Mouse (Mus musculus): Measurements from ENCODE around the gene Prnd.

Gene Prnd

GRCm38 (mm10) chr2:131976663-131977062 lies 26.0 kb downstream of the Prnd start:
- no peak for DNase-seq (ENCODE audit: inconsistent age in 2 of 2, low spot score in 1 of 2)

DNA sequence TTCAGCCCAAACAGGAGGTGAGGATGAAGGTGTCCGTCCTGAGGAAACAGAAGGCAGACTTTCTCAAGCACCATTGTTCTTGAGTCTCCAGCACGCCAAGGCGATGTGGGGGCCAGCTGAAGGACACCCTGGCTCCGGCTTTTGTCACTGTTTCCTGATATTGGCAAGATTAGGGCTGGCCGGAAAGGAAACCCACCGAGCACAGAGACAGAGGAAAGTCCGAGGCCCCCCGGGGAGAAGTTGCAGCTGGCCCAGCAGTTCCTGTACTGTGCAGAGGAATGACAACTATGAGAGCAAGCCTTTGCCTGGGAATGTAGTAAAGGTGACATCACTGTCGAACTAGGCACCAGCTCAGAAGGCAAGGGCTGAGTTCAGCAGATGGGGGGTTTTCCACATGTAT lies 30.2 kb downstream of the Prnd start:
- peak in 1 of 2 experiments; percentile 33 for DNase-seq (ENCODE audit: inconsistent age in 2 of 2, low spot score in 1 of 2)

- DNase-seq (ENCODE audit: inconsistent age in 2 of 2, low spot score in 1 of 2), result peak; percentile 64 to 81
These were observed 32.0 kb downstream of the Prnd start for GRCm38 (mm10) chr2:131982546-131983196.

GRCm38 (mm10) chr2:131987950-131988349 lies 37.3 kb downstream of the Prnd start:
- DNase-seq (ENCODE audit: inconsistent age in 2 of 2, low spot score in 1 of 2), result no peak

DNA sequence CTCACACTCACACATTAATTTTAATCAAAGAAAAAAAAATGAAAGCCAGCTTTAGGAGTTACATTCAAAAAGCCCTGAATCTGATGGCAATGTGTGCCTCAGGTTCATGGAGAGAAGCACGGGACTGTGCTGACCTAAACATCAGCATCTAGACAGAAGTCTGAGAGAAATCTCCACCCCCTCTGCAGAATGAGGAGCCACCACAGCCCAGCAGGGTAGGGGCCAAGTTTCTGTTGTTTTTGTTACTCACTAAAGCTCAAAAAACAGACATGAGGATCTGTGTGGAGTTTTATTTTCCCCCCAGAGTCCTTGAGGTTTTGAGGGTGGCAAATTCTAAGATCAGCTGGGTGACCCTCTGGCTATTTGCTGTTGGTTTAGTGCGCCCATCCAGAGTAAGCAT lies 37.9 kb downstream of the Prnd start:
- no peak for DNase-seq (ENCODE audit: inconsistent age in 2 of 2, low spot score in 1 of 2)

- DNase-seq (ENCODE audit: inconsistent age in 2 of 2, low spot score in 1 of 2), result no peak
These were observed 41.8 kb downstream of the Prnd start for GRCm38 (mm10) chr2:131992487-131992886.

- no peak for DNase-seq (ENCODE audit: inconsistent age in 2 of 2, low spot score in 1 of 2)
These were observed 42.5 kb downstream of the Prnd start for GRCm38 (mm10) chr2:131993151-131993550.

GRCm38 (mm10) chr2:131993563-131994088 lies 43.0 kb downstream of the Prnd start:
- DNase-seq (ENCODE audit: inconsistent age in 2 of 2, low spot score in 1 of 2), result no peak

DNA sequence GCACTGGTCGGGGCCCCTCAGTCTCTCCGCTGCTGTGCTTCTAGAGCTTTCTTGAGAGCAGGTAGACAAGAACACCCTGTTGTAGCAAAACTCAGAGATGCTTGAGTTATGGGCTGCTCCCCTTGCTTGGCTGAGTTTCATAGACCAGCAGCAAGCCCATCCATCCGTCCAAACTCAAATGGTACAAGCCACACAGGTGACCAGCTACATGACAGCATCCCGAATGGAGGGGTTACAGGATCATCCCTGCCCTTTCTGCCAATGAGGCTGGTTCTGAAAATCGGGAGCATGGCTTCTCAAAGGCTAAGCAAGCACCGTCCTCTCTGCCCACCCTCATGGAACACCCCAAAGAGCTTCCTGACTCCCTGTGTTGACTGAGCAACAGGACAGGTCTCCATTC lies 44.3 kb downstream of the Prnd start:
- no peak for DNase-seq (ENCODE audit: inconsistent age in 2 of 2, low spot score in 1 of 2)

- DNase-seq (ENCODE audit: inconsistent age in 2 of 2, low spot score in 1 of 2), result no peak
These were observed 45.1 kb downstream of the Prnd start for GRCm38 (mm10) chr2:131995742-131996141.

GRCm38 (mm10) chr2:131996369-131996768 lies 45.7 kb downstream of the Prnd start:
- DNase-seq (ENCODE audit: inconsistent age in 2 of 2, low spot score in 1 of 2), result no peak

DNA sequence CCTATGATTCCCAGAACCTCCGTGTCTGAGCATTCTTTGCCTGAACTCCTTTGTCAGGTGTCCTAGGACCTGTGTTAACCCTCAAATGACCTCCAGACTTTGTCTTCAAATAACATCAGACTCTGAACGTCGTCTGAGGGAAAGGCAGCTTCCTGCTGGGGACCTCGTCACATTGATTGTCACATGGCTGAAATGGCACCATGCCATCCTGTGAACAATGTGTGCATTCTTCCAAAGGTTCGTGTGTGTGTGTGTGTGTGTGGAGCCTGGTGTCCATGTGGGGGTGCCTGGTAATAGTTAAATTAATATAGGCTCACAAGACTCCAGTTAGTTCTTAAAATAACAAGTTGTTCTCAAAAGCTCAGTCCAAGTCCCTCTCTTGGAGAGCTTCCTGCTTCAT lies 46.7 kb downstream of the Prnd start:
- DNase-seq (ENCODE audit: inconsistent age in 2 of 2, low spot score in 1 of 2), result no peak

DNA sequence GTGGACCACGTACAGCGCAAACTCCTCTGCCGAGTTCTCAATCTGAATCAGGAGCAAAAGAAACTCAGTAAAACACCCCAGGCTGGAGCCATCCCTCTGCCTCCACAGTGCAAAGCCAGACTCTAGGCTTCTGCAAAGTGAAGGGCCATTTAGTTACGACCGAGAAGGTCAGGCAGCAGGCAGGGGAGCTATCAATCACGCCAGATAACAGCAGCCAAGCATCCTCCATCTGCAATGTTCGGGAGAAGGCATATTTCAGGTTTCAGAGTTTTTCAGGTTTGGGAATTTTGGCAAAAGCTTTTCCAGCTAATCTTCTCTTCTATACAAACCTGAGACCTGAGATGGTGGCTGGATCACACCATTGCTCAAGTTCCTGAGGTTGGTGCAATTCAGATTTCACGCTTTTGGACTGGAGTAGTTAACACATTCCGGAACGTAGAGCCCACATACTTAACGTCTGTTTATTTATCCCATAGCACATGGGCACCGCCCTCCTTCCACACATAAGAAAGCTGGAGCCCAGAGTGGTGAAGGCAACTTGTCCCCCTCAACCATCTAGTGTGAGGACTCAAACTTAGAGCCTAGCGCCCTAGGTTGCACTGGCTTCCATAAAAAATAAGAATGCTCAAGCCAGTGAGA lies 51.2 kb downstream of the Prnd start:
- no peak for DNase-seq (ENCODE audit: inconsistent age in 2 of 2, low spot score in 1 of 2)

DNA sequence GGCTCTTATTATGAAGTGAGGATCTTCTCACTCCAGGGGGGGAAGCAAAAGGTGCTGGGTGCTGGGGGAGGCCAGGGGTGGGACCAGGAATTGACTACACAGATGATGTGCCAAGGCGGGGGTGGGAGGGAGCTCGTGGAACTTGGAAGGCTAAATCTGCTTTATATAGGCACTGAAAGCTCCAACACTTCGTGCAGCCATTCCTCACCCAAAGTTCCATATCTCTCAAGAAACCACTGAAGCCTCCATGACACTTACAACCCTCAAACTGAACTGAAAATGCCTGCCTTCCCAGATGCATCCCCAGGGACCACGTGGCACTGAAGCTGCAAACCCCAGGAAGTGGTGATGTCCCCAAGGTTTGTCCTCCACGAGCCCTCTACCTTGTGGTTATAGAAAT lies 53.3 kb downstream of the Prnd start:
- no peak for DNase-seq (ENCODE audit: inconsistent age in 2 of 2, low spot score in 1 of 2)

- peak in 1 of 2 experiments; percentile 68 for DNase-seq (ENCODE audit: inconsistent age in 2 of 2, low spot score in 1 of 2)
These were observed 54.0 kb downstream of the Prnd start for GRCm38 (mm10) chr2:132004495-132005136.

- no peak for DNase-seq (ENCODE audit: inconsistent age in 2 of 2, low spot score in 1 of 2)
These were observed 54.8 kb downstream of the Prnd start for GRCm38 (mm10) chr2:132005445-132005844.
